Mouse (Mus musculus) liver, postnatal 0 days (tissue): ENCODE data around the gene Dpagt1. TPM values are rescaled to one million over a fixed set of nuclear protein-coding genes. Genes with fewer than 3 reads are reported as not detected.
A peak's percentile ranks its signal among the peaks of the same experiment; 100 is the strongest.

Experiments used
- ATAC-seq: fragments of 200-750 bp; cut with Nextera tagmentation; 2 replicates; pipeline ENCODE4 v1.8.0; 2017; ENCODE audit warnings: mild to moderate bottlenecking, moderate library complexity
- DNase-seq: peaks from one replicate; pipeline ENCODE4 v3.0.0-alpha.2; 2016
- H3K27ac ChIP-seq: fragments of 300-500 bp; sonication (generic); 2 replicates; pipeline ENCODE4 v1.5.1; 2014; ENCODE audit warnings: antibody characterized with exemption, moderate library complexity, mild to moderate bottlenecking, low read depth
- H3K27me3 ChIP-seq: fragments of 300-500 bp; sonication (generic); 2 replicates; pipeline ENCODE4 v1.6.1; 2014; ENCODE audit warnings: low read length, control low read depth, mixed read lengths; ENCODE audit not compliant: insufficient read depth
- H3K36me3 ChIP-seq: fragments of 300-500 bp; sonication (generic); replicated peaks from 2 replicates; pipeline ENCODE4 v1.6.1; 2014; ENCODE audit warnings: mild to moderate bottlenecking, control low read depth, low read length, moderate library complexity, mixed read lengths; ENCODE audit not compliant: insufficient read depth
- H3K4me1 ChIP-seq: fragments of 300-500 bp; sonication (generic); 2 replicates; pipeline ENCODE4 v1.6.1; 2014; ENCODE audit warnings: antibody characterized with exemption, mild to moderate bottlenecking, control low read depth; ENCODE audit not compliant: insufficient read depth
- H3K4me2 ChIP-seq: fragments of 300-500 bp; sonication (generic); 2 replicates; pipeline ENCODE4 v1.6.1; 2014; ENCODE audit warnings: low read depth, mild to moderate bottlenecking, low read length, moderate library complexity, mixed read lengths
- H3K4me3 ChIP-seq: fragments of 300-500 bp; sonication (generic); 2 replicates; pipeline ENCODE4 v1.5.1; 2014; ENCODE audit warnings: low read depth, low read length
- H3K9ac ChIP-seq: fragments of 300-500 bp; sonication (generic); replicated peaks from 2 replicates; pipeline ENCODE4 v1.6.1; 2014; ENCODE audit warnings: mild to moderate bottlenecking, moderate library complexity
- H3K9me3 ChIP-seq: fragments of 300-500 bp; sonication (generic); 2 replicates; pipeline ENCODE4 v1.6.1; 2016; ENCODE audit warnings: mild to moderate bottlenecking, control low read depth, low read length, mixed read lengths
- CTCF ChIP-seq: sonication (generic); IDR thresholded peaks from 2 replicates; pipeline ENCODE4 v1.5.1; 2016; ENCODE audit warnings: antibody characterized with exemption, low read depth
- EP300 ChIP-seq: IDR thresholded peaks from 2 replicates; pipeline ENCODE4 v1.6.1; 2016; ENCODE audit warnings: antibody characterized with exemption, low read depth, mild to moderate bottlenecking
- WGBS: fragments of 180-500 bp; shearing (Covaris S2); extraction: QIAGEN DNeasy Blood & Tissue Kit; methylation state at CpG from one replicate; pipeline ENCODE4 v1.1.7; 2014; ENCODE audit not compliant: insufficient replicate concordance; 5-methylcytosine and 5-hydroxymethylcytosine counted together
- polyA plus RNA-seq: library from polyadenylated mRNA; unstranded; fragments of >200 nt; fragmentation: Nextera tagmentation; extraction: Ambion mirVana; gene quantifications from 2 replicates; pipeline ENCODE4 v1.2.1, GENCODE M21; 2015

Gene Dpagt1
- polyA plus RNA-seq, 1 experiment from 2014 or later: 19.0 TPM

GRCm38 (mm10) chr9:44314910-44315309 lies 10.9 kb upstream of the Dpagt1 start:
- Histone ChIP-seq H3K4me3 (no peak overlapping the region), H3K36me3 (peaks cover 57% of the 10 kb centered on the region), H3K27me3 (no peaks in the 10 kb centered on the region), H3K9ac (no peak overlapping the region), H3K4me1 (peaks cover 40% of the 10 kb centered on the region), H3K27ac (no peak overlapping the region), H3K9me3 (no peaks in the 10 kb centered on the region), H3K4me2 (no peak overlapping the region)
- no peak for DNase-seq
- 93% methylated on average over 18 of the region's 18 CpGs for WGBS
- ATAC-seq: no peak
- TF ChIP-seq CTCF (no peak), EP300 (no peak)

GRCm38 (mm10) chr9:44317452-44317851 lies 8.4 kb upstream of the Dpagt1 start:
- 88% methylated on average over 4 of the region's 4 CpGs for WGBS
- H3K9me3 ChIP-seq: no peaks in the 10 kb centered on the region
- peak overlapping the region; percentile 92 for H3K4me2 ChIP-seq
- peak overlapping the region; percentile 95 for H3K4me3 ChIP-seq
- DNase-seq: no peak
- ATAC-seq: no peak
- peaks cover 40% of the 10 kb centered on the region for H3K4me1 ChIP-seq
- peak overlapping the region; percentile 85 for H3K27ac ChIP-seq
- H3K27me3 ChIP-seq: no peaks in the 10 kb centered on the region
- H3K36me3 ChIP-seq: peaks cover 42% of the 10 kb centered on the region
- TF ChIP-seq EP300 (no peak), CTCF (no peak)
- peak overlapping the region; percentile 81 for H3K9ac ChIP-seq

GRCm38 (mm10) chr9:44318076-44318825 lies 7.6 kb upstream of the Dpagt1 start:
- Histone ChIP-seq H3K4me2 (peak overlapping the region; percentile 92), H3K4me1 (peaks cover 40% of the 10 kb centered on the region), H3K36me3 (peaks cover 38% of the 10 kb centered on the region), H3K9me3 (no peaks in the 10 kb centered on the region), H3K27me3 (no peaks in the 10 kb centered on the region), H3K27ac (peak overlapping the region; percentile 85), H3K9ac (peak overlapping the region; percentile 81), H3K4me3 (peak overlapping the region; percentile 95)
- WGBS: 56% methylated on average over 5 of the region's 5 CpGs
- peak; percentile 35 for ATAC-seq
- TF ChIP-seq CTCF (no peak), EP300 (peak; percentile 69)
- peak; percentile 57 for DNase-seq

- ATAC-seq (no peak), DNase-seq (no peak)
- Histone ChIP-seq H3K27ac (peak overlapping the region; percentile 85), H3K9ac (peak overlapping the region; percentile 81), H3K36me3 (peaks cover 33% of the 10 kb centered on the region), H3K4me3 (peak overlapping the region; percentile 95), H3K4me2 (peak overlapping the region; percentile 92), H3K27me3 (no peaks in the 10 kb centered on the region), H3K4me1 (peaks cover 40% of the 10 kb centered on the region), H3K9me3 (no peaks in the 10 kb centered on the region)
- no peak for TF ChIP-seq CTCF
- TF ChIP-seq EP300: no peak
- WGBS: 31% methylated on average over 3 of the region's 3 CpGs
Observed at GRCm38 (mm10) chr9:44318826-44319095, 7.1 kb upstream of the Dpagt1 start.

GRCm38 (mm10) chr9:44319105-44319886 lies 6.5 kb upstream of the Dpagt1 start:
- TF ChIP-seq EP300 (no peak), CTCF (no peak)
- Histone ChIP-seq H3K4me3 (peak overlapping the region; percentile 95), H3K4me2 (peak overlapping the region; percentile 92), H3K27me3 (no peaks in the 10 kb centered on the region), H3K9ac (peak overlapping the region; percentile 81), H3K36me3 (peaks cover 28% of the 10 kb centered on the region), H3K27ac (peak overlapping the region; percentile 85), H3K4me1 (peaks cover 40% of the 10 kb centered on the region), H3K9me3 (no peaks in the 10 kb centered on the region)
- ATAC-seq: no peak; the same call in 1 of the 2 replicates
- peak; percentile 55 for DNase-seq
- 3% methylated on average over 36 of the region's 37 CpGs for WGBS

GRCm38 (mm10) chr9:44319887-44320798 lies 5.7 kb upstream of the Dpagt1 start, which contains the start of gene C2cd2l:
Gene C2cd2l (minus strand): TSS chr9:44320285.
- DNase-seq (peak; percentile 96), ATAC-seq (peak; percentile 95)
- TF ChIP-seq EP300 (peak; percentile 56; the same call in 1 of the 2 replicates), CTCF (no peak)
- Histone ChIP-seq H3K36me3 (peaks cover 19% of the 10 kb centered on the region), H3K27ac (peak within 1 kb of the TSS; percentile 85), H3K9ac (peak within 1 kb of the TSS; percentile 81), H3K4me3 (peak within 1 kb of the TSS; percentile 95), H3K9me3 (no peaks in the 10 kb centered on the region), H3K27me3 (no peaks in the 10 kb centered on the region), H3K4me2 (peak within 1 kb of the TSS; percentile 92), H3K4me1 (peaks cover 40% of the 10 kb centered on the region)
- WGBS: under 1% methylated on average over 67 of the region's 67 CpGs
